Mouse (Mus musculus): ENCODE measurements at regions not wholly inside any gene's neighbourhood (a gene's known extent, or its start where the extent isn't known, plus 50 kb on each side); places are given as distances from the start of the nearest gene placed in this dataset.

DNA sequence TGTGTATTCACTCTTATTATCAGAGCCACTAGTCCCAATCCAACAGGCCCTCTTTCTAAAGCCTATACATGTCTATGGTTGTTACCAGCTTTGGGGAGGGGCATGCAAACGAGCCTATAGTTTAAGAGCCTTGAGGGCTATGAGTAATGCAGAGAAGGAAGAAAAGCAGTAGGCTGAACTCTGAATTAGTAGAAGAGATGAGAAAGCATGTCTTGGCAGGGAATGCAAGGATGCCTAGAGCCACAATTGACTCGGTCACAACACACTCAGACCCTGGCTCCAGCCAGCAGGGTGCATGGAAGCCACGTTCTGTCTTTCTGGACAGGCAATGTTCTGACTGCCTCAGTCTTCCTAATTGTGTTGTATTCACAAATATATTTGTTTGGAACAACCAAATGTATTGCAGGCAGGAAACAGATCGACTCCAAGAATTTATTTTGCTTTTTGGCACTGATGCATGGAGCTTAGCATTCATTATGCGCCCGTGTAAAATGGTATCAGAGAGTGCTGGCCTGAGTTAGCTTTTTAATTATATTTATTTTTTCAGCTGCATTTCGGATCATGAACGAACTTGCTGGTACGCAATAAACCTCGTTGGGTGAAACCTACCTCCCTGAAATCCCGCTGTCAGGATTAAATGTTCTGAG is 110.2 kb downstream of the Rybp start:
- DNase-seq: no peak

- peak; percentile 48 for DNase-seq
Measured at GRCm38 (mm10) chr6:100170711-100171348, 116.5 kb downstream of the Rybp start.

DNA sequence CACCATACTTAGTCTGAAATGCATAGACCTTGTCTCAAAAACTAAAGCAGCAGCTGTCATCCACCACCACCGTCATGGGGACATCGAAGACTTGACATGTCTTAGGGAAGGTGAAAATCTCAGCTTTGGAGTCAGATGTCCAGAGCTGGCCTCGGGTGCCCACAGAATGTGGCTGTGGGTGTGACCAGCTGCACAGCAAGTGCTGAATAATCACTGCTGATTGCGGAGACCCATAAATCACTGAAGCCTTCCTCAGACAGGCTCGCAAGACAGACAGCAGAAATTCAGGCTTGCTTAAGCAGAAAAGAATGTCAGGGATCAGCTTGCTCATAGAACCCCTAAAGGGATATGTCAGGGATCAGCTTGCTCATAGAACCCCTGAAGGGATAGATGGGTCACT is 120.0 kb downstream of the Rybp start:
- DNase-seq: no peak

- DNase-seq: no peak
Measured at GRCm38 (mm10) chr6:100165746-100166145, 121.5 kb downstream of the Rybp start.

- DNase-seq: no peak
Measured at GRCm38 (mm10) chr6:100164162-100164561, 123.1 kb downstream of the Rybp start.

DNA sequence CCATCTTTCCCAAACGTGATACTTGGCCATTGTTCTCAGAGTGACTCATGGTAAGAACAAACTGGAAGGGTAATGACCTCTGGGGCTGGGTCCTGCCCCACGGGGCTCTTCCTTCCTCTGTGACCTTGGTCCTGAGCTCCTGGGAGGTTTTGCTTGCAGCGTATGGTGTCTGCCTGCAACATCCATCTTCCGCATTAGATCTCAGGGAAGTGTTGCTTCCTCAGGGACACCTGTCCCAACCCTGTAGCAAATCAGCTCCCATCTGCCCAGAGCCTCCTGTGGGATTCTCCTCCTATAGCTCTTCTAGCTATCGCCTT is 123.5 kb downstream of the Rybp start:
- DNase-seq: no peak

DNA sequence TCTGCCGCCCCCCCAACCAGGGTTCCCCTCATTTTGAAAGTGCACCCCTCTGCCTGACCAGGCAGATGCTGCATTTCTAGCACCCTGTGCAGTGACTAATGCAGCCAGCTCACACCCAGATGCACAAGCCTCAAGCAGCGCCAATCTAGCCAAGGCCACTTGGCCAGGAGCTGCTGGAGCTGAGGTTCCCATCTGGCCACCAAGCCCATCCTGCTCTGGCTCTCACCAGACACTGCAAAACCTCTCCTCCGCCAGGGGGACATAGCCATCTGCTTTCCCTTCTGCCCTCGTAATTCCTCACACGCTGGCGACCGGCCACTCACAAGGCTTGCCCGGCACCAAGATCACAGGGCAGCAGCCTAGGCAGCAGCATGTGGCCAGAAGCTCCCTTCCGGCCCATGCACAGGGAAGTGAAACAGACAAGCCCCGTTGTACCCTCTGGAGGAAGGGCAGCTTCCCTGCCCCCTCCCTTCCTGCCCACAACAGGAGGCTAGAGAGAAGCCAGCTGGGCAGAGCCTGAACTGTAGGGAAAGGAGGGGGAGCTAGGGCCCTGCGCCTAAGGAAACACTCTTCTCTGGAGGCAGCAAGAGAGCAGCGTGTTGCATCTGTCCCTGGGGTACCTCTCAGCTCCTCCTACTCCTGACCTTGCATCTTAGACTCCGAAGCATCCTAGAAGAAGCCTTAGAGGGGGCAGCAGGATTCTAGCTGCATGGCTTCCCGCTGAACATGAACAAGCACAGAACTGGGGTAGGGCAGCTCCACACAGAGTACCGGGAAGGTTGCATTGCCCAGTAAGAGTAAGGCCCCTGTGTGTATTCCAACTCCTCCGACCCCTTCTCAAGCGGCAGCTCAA is 124.1 kb downstream of the Rybp start:
- peak; percentile 85 for DNase-seq

DNA sequence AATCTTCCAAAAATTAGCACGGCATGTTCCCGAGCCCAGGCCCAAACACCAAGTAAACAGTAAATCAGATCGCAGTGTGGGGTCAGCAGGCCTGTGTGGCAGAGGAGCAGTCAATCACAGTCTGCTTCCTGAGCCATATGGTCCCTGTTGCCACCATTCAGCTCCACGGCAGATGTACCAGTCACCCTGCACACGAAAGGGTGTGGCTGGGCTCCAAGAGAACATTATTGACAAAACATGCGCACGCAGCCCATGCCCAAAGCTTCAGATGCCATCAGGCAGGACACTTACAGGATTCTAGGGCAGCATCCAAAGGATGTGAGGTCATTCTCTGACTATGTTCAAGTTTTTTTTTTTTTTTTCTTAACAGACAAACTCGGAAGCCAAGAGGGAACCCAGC is 126.6 kb downstream of the Rybp start:
- DNase-seq: no peak

DNA sequence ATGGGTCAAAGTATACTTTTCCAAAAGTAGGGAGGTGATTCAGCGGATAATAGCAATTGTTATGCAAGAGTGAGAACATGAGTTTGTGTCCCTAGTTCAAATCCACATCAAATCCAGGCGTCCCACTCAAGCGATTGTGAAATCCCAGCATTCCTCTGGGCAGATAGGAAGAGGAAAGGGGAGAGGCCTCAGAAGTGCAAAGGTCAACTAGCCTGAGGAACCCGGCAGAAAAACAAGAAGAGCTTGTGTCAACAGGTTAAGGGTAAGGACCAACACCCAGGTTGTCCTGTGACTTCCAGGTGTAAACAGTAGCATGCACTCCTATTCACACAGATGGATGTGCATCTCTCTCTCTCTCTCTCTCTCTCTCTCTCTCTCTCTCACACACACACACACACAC is 127.5 kb downstream of the Rybp start:
- DNase-seq: no peak

DNA sequence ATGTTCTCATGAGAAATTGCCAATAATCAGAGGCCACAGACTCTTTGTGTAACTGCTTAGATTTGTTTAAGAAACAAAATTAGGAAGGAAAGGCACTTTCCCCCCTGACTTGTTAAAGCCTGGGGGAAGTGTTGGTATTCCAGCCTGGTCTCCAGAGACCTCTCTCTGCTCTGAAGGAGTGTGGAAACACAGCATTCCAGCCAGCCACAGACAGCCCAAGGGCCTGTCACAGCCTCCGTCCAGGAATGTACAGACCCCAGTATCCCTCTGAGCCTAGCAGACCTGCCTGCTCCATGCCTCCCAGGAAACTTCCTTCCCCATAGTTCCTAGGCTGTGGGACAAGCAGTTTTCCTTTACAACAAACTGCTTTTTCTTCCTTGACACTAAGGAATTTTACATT is 128.0 kb downstream of the Rybp start:
- DNase-seq: peak; percentile 27

GRCm38 (mm10) chr6:100157288-100157687 is 130.0 kb downstream of the Rybp start:
- DNase-seq: peak; percentile 36

DNA sequence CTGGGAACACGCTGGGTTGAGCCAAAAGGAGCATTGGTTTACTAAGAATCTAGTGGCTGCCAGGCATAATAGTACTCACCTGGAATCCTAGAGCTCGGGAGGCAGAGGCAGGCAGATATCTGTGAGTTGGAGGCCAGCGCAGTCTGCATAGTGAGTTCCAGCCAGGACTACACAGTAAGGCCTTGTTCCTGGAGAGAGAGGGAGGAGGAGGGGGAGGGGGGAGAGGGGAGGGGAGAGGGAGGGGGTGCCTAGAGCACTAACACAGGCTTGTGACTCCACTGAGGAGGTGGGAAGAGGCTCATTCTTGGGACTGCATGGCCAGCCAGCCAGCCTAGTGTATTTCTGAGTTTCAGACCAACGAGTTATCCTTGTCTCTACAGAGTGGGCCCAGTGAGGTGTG is 131.1 kb downstream of the Rybp start:
- DNase-seq: no peak

DNA sequence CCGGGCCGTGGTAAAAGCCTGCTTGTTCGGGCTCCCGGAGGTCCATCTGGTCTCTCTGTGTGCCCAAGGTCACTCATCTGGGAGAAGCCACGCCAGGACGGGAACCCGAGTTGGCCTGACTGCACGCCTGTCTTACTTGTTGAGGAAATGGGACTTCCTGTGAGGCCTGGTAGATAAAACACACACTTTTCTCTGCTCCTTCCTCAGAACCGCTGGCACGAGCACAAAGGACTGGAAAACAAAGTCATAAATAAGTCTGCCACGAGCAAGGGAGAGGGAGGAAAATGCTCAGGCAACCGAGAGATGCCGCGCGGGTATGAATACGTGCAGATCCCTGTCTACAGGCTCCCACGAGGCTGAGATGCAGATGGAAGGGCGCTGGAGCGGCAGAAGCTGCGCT is 131.6 kb downstream of the Rybp start:
- peak; percentile 85 for DNase-seq

GRCm38 (mm10) chr6:100151447-100151846 is 135.8 kb downstream of the Rybp start:
- no peak for DNase-seq

GRCm38 (mm10) chr6:100150703-100151208 is 136.5 kb downstream of the Rybp start:
- no peak for DNase-seq

- no peak for DNase-seq
Measured at GRCm38 (mm10) chr6:100149458-100149852, 137.8 kb downstream of the Rybp start.

GRCm38 (mm10) chr6:100148751-100149457 is 138.4 kb downstream of the Rybp start:
- no peak for DNase-seq

- no peak for DNase-seq
Measured at GRCm38 (mm10) chr6:100146360-100146935, 140.8 kb downstream of the Rybp start.

- no peak for DNase-seq
Measured at GRCm38 (mm10) chr6:100145869-100146268, 141.4 kb downstream of the Rybp start.

DNA sequence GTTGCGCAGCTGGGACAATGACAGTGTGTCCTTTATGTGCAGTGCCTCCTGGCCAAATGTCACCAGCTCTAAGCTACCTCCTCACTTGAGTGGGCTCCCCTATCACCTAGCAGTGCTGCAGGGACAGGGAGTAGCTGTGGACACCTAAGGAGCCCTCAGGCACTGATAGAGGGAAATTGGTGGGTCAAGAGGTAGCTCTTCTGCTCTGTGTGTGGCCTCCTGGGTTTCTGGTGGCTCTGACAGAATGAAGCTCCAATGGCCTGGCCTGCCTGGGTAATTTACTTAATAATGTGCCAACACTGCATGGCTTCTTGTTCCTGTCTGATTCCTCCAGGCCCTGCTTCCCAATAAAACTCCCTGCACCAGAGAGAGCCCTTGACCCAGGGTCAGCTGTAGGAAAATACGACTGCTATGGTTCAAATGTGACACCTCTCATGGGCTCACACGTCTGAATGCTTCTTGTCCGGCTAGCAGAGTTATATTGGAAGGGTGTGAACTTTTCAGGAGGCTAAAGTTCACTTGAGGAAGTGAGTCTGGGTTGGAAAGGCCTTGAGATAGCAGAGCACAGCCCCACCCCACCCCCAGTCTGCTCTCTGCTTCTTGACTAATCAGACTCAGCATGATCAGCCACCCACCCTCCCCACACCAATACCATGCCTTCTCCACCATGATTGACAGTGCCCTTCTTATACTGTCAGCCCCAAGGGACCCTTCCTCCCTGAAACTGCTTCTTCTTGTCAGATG is 142.6 kb downstream of the Rybp start:
- DNase-seq: no peak

DNA sequence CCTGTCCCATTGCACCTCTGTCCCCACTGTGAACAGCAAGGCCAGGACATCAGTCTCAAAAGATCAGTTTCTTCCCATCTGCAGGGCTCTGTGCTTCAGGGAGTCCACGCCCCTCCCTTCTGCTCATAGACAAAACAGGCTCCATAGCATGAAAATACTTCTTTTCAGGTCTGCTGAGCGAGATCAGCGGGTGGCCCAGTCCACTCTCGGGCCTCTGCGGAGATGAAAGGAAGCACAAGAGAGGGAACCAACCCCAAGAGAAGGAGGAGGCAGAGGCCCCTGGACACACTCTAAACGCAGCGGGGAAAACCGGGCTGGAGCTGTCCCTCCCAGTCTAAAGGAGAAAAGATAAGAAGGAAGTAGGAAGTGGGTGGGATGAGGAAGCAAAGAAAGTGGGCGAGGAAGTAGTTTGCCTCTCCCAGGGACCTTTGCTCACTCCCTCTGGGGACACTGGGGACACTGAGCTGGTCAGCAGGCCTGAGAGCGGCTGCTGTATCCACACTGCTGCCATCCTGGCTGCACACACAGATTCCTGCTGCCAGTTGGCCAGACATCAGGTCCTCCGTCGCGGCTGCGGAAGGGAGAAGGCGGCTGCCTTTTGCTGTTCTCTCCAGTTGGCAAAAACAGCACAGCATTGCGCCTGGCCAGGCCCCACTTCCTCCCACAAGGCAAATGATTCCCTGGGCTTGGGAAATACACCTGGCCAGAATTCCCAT is 143.5 kb downstream of the Rybp start:
- peak; percentile 72 for DNase-seq
